Mouse (Mus musculus) inflammation-experienced regulatory T-cells, adult 16 weeks (primary cell): Measurements from ENCODE around the gene Chmp3. TPM values are rescaled to one million over a fixed set of nuclear protein-coding genes. Genes with fewer than 3 reads are reported as not detected.

Experiments used
- polyA plus RNA-seq: library from polyadenylated mRNA; unstranded; fragments of 100-300 nt; shearing (Covaris generic); gene quantifications from one replicate; pipeline ENCODE4 v1.2.1, GENCODE M21; 2017

Gene Chmp3
- 84.9 TPM for polyA plus RNA-seq

GRCm38 (mm10) chr6:71543686-71544499 lies at the start of gene Chmp3:
Gene Chmp3 (plus strand): TSS chr6:71543797.

Other genes starting within 250 kb of the Chmp3 start
- gene Smyd1, start 221.6 kb upstream of the Chmp3 start, polyA plus RNA-seq, result not detected
- gene Cd8b1, start 221.0 kb upstream of the Chmp3 start, polyA plus RNA-seq, result 19.2 TPM
- gene Cd8a, start 170.4 kb upstream of the Chmp3 start, polyA plus RNA-seq, result 1.1 TPM
- gene Rmnd5a, start 103.2 kb upstream of the Chmp3 start, polyA plus RNA-seq, result 8.0 TPM
- 2.5 TPM for gene Rnf103, start 49.9 kb upstream of the Chmp3 start, polyA plus RNA-seq
- gene Kdm3a, start 89.2 kb downstream of the Chmp3 start, polyA plus RNA-seq, result 96.9 TPM
- gene Reep1, start 163.8 kb downstream of the Chmp3 start, polyA plus RNA-seq, result 1.5 TPM